Mouse (Mus musculus): ENCODE data around the gene Adam30.

DNA sequence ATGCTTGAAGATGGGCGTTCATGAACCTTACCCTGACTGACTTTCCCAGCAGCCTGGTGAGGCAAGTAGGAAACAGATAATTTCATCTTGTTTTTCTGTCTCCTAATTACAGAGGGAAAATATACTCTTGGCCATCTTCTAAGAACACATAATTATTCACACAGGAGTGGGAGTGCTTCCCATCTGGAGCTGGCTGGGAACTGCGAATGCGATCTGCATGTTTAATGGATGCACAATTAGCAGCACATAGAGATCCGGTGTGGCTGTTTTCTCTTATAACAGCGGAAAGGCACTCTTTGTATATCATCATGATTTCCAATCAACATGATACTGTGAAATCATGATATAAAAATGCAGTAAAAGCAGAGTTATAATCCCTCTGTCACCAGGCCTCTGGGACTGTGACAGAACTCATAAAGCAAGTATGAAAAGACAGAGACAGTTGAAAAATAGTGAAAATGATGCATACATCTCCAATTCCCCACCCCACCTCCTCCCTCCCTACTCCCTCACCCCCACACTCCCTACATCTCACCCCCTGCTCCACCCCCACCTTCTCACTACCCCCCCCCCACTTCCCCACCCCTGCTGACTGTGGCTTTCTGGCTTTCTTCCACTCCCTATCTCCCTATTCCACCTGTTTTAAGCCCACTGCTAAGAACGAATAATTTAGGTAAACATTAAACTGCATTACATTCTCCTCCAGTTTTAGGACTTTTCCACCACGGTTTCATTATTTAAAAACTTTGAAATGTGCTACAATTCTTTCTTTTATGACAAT, 51.1 kb downstream of the Adam30 start:
- TF ChIP-seq POLR2A (IDR thresholded peaks at IDR 0.05; ENCODE audit: insufficient read depth, low read depth, low read length) (no peak), CTCF (IDR thresholded peaks at IDR 0.05; ENCODE audit: insufficient read depth, low read depth, low read length) (no peak)

Measured in olfactory bulb, adult 2 months (tissue).